Mouse (Mus musculus) liver, postnatal 0 days (tissue): ENCODE results near the gene Med22. TPM values are rescaled to one million over a fixed set of nuclear protein-coding genes. Genes with fewer than 3 reads are reported as not detected.

Experiments
- ATAC-seq: fragments of 200-750 bp; cut with Nextera tagmentation; 2 replicates; pipeline ENCODE4 v1.8.0; 2017; ENCODE audit warnings: mild to moderate bottlenecking, moderate library complexity
- DNase-seq: peaks from one replicate; pipeline ENCODE4 v3.0.0-alpha.2; 2016
- H3K27ac ChIP-seq: fragments of 300-500 bp; sonication (generic); 2 replicates; pipeline ENCODE4 v1.5.1; 2014; ENCODE audit warnings: antibody characterized with exemption, moderate library complexity, mild to moderate bottlenecking, low read depth
- H3K27me3 ChIP-seq: fragments of 300-500 bp; sonication (generic); 2 replicates; pipeline ENCODE4 v1.6.1; 2014; ENCODE audit warnings: low read length, control low read depth, mixed read lengths; ENCODE audit not compliant: insufficient read depth
- H3K36me3 ChIP-seq: fragments of 300-500 bp; sonication (generic); replicated peaks from 2 replicates; pipeline ENCODE4 v1.6.1; 2014; ENCODE audit warnings: mild to moderate bottlenecking, control low read depth, low read length, moderate library complexity, mixed read lengths; ENCODE audit not compliant: insufficient read depth
- H3K4me1 ChIP-seq: fragments of 300-500 bp; sonication (generic); 2 replicates; pipeline ENCODE4 v1.6.1; 2014; ENCODE audit warnings: antibody characterized with exemption, mild to moderate bottlenecking, control low read depth; ENCODE audit not compliant: insufficient read depth
- H3K4me2 ChIP-seq: fragments of 300-500 bp; sonication (generic); 2 replicates; pipeline ENCODE4 v1.6.1; 2014; ENCODE audit warnings: low read depth, mild to moderate bottlenecking, low read length, moderate library complexity, mixed read lengths
- H3K4me3 ChIP-seq: fragments of 300-500 bp; sonication (generic); 2 replicates; pipeline ENCODE4 v1.5.1; 2014; ENCODE audit warnings: low read depth, low read length
- H3K9ac ChIP-seq: fragments of 300-500 bp; sonication (generic); replicated peaks from 2 replicates; pipeline ENCODE4 v1.6.1; 2014; ENCODE audit warnings: mild to moderate bottlenecking, moderate library complexity
- H3K9me3 ChIP-seq: fragments of 300-500 bp; sonication (generic); 2 replicates; pipeline ENCODE4 v1.6.1; 2016; ENCODE audit warnings: mild to moderate bottlenecking, control low read depth, low read length, mixed read lengths
- CTCF ChIP-seq: sonication (generic); IDR thresholded peaks from 2 replicates; pipeline ENCODE4 v1.5.1; 2016; ENCODE audit warnings: antibody characterized with exemption, low read depth
- EP300 ChIP-seq: IDR thresholded peaks from 2 replicates; pipeline ENCODE4 v1.6.1; 2016; ENCODE audit warnings: antibody characterized with exemption, low read depth, mild to moderate bottlenecking
- WGBS: fragments of 180-500 bp; shearing (Covaris S2); extraction: QIAGEN DNeasy Blood & Tissue Kit; methylation state at CpG from one replicate; pipeline ENCODE4 v1.1.7; 2014; ENCODE audit not compliant: insufficient replicate concordance; 5-methylcytosine and 5-hydroxymethylcytosine counted together
- polyA plus RNA-seq: library from polyadenylated mRNA; unstranded; fragments of >200 nt; fragmentation: Nextera tagmentation; extraction: Ambion mirVana; gene quantifications from 2 replicates; pipeline ENCODE4 v1.2.1, GENCODE M21; 2015

Med22 gene
- polyA plus RNA-seq, 1 experiment from 2014 or later = 13.2 TPM

DNA sequence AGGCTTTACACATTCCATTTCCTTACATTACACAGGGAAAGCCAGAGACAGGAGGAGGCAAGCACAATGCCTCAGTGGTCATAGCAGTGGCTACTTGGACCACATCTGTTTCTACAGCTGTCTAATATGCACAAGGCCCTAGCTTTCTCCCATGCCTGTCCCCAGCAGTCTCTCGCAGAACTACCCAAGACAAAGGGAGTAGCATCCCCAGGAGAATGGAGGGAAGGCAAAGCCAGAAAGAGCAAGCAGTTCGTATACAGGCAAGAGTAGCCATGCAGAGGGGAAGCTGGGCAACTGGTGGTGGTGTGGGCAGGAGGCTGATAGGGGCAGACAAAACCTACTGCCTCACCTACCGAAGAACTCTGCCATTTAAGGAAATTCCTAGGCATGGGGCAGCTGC is 4.0 kb downstream of the Med22 start:
- Histone ChIP-seq H3K9me3 (no peaks in the 10 kb centered on the region), H3K4me3 (no peak overlapping the region), H3K9ac (no peak overlapping the region), H3K27me3 (no peaks in the 10 kb centered on the region), H3K27ac (no peak overlapping the region), H3K4me1 (peaks cover 25% of the 10 kb centered on the region), H3K36me3 (peaks cover 28% of the 10 kb centered on the region), H3K4me2 (no peak overlapping the region)
- ATAC-seq (no peak), DNase-seq (no peak)
- 84% methylated on average over 3 of the region's 3 CpGs for WGBS
- TF ChIP-seq EP300 (no peak), CTCF (no peak)

GRCm38 (mm10) chr2:26905936-26906335 is 4.5 kb downstream of the Med22 start:
- Histone ChIP-seq H3K4me1 (peaks cover 29% of the 10 kb centered on the region), H3K9ac (no peak overlapping the region), H3K4me2 (no peak overlapping the region), H3K9me3 (no peaks in the 10 kb centered on the region), H3K4me3 (no peak overlapping the region), H3K36me3 (peaks cover 27% of the 10 kb centered on the region), H3K27ac (no peak overlapping the region), H3K27me3 (no peaks in the 10 kb centered on the region)
- TF ChIP-seq EP300 (no peak), CTCF (no peak)
- no peak for ATAC-seq
- DNase-seq = no peak
- WGBS = 85% methylated on average over 2 of the region's 2 CpGs

DNA sequence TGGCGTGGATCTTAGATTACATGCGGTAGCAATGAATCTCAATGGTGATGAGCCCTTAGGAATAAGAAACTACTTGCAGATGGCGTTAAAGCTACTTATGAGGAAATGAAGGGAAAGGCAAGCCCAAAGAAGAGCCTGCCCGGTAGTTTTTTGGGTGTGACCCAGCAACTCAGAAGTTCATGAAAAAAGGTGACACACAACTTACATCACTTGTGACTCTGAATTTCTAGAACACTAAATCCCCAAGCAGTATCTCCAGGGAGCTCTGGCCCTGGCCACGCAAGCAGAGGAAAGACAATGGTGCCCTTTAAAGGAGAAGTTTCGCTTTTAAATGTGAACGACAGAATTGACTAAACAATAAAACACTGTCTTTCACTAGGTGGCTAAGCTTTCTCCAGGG is 7.2 kb downstream of the Med22 start:
- Histone ChIP-seq H3K4me1 (peaks cover 22% of the 10 kb centered on the region), H3K27ac (peak overlapping the region; percentile 87), H3K9me3 (no peaks in the 10 kb centered on the region), H3K9ac (peak overlapping the region; percentile 77), H3K4me2 (peak overlapping the region; percentile 82), H3K36me3 (peaks cover 42% of the 10 kb centered on the region), H3K27me3 (no peaks in the 10 kb centered on the region), H3K4me3 (peak overlapping the region; percentile 78)
- TF ChIP-seq EP300 (no peak), CTCF (no peak)
- DNase-seq (no peak), ATAC-seq (no peak)
- WGBS = 10% methylated on average over 7 of the region's 7 CpGs

- peak; percentile 96 for ATAC-seq
- no peaks in the 10 kb centered on the region for H3K27me3 ChIP-seq
- H3K9ac ChIP-seq = peak within 1 kb of the TSS; percentile 77
- peaks cover 22% of the 10 kb centered on the region for H3K4me1 ChIP-seq
- WGBS = under 1% methylated on average over 41 of the region's 41 CpGs
- peak within 1 kb of the TSS; percentile 82 for H3K4me2 ChIP-seq
- TF ChIP-seq EP300 (peak; percentile 65), CTCF (no peak)
- H3K27ac ChIP-seq = peak within 1 kb of the TSS; percentile 87
- H3K36me3 ChIP-seq = peaks cover 44% of the 10 kb centered on the region
- DNase-seq = peak; percentile 93
- H3K9me3 ChIP-seq = no peaks in the 10 kb centered on the region
- H3K4me3 ChIP-seq = peak within 1 kb of the TSS; percentile 78
Observed at GRCm38 (mm10) chr2:26902467-26903220, 7.8 kb downstream of the Med22 start, which contains the start of gene Surf6. Gene Surf6 (minus strand): TSS chr2:26902879.

- peaks cover 22% of the 10 kb centered on the region for H3K4me1 ChIP-seq
- peaks cover 45% of the 10 kb centered on the region for H3K36me3 ChIP-seq
- H3K4me3 ChIP-seq = peak overlapping the region; percentile 78
- no peaks in the 10 kb centered on the region for H3K9me3 ChIP-seq
- H3K4me2 ChIP-seq = peak overlapping the region; percentile 82
- H3K27ac ChIP-seq = peak overlapping the region; percentile 87
- ATAC-seq (no peak), DNase-seq (no peak)
- no peaks in the 10 kb centered on the region for H3K27me3 ChIP-seq
- H3K9ac ChIP-seq = peak overlapping the region; percentile 77
- 2% methylated on average over 7 of the region's 7 CpGs for WGBS
- TF ChIP-seq CTCF (no peak), EP300 (no peak)
Observed at GRCm38 (mm10) chr2:26901834-26902400, 8.6 kb downstream of the Med22 start.

- Histone ChIP-seq H3K4me1 (peaks cover 22% of the 10 kb centered on the region), H3K9ac (no peak overlapping the region), H3K9me3 (no peaks in the 10 kb centered on the region), H3K4me2 (no peak overlapping the region), H3K27me3 (no peaks in the 10 kb centered on the region), H3K36me3 (peaks cover 35% of the 10 kb centered on the region), H3K27ac (no peak overlapping the region), H3K4me3 (no peak overlapping the region)
- 41% methylated on average over 1 of the region's 1 CpGs for WGBS
- DNase-seq (no peak), ATAC-seq (no peak)
- no peak for TF ChIP-seq CTCF
- no peak for TF ChIP-seq EP300
Observed at GRCm38 (mm10) chr2:26900731-26901130, 9.7 kb downstream of the Med22 start.
